Mouse (Mus musculus): ENCODE measurements at regions not wholly inside any gene's neighbourhood (a gene's known extent, or its start where the extent isn't known, plus 50 kb on each side); places are given as distances from the start of the nearest gene placed in this dataset.

- no peaks in the 10 kb centered on the region for H3K9me3 ChIP-seq (ENCODE audit: control insufficient read depth, low read length)
- no peak overlapping the region for H3K4me3 ChIP-seq (replicated peaks; ENCODE audit: low read length)
- no peak overlapping the region for H3K4me2 ChIP-seq (replicated peaks; ENCODE audit: low read depth, low read length, severe bottlenecking)
- no peak for ATAC-seq (ENCODE audit: low FRiP score, low read depth)
- no peaks in the 10 kb centered on the region for H3K27me3 ChIP-seq (ENCODE audit: control insufficient read depth, insufficient read depth, low read length)
- DNase-seq (ENCODE audit: low spot score), result no peak
- no peak overlapping the region for H3K9ac ChIP-seq (ENCODE audit: low read depth, low read length, severe bottlenecking)
- no peaks in the 10 kb centered on the region for H3K36me3 ChIP-seq (ENCODE audit: control insufficient read depth, insufficient read depth, low read length)
- no peaks in the 10 kb centered on the region for H3K4me1 ChIP-seq (ENCODE audit: control insufficient read depth, insufficient read depth, low read length)
- 87% methylated on average over 4 of the region's 4 CpGs for WGBS
- H3K27ac ChIP-seq (replicated peaks; ENCODE audit: low read depth, low read length), result no peak overlapping the region
- TF ChIP-seq POLR2A (IDR thresholded peaks at IDR 0.05; ENCODE audit: borderline replicate concordance, extremely low read depth, insufficient read depth, insufficient read length), result no peak
Measured at GRCm38 (mm10) chr11:20939644-20940043, 108.8 kb upstream of the Lgalsl start.

- Histone ChIP-seq H3K9ac (ENCODE audit: low read depth, low read length, severe bottlenecking) (no peak overlapping the region), H3K4me1 (ENCODE audit: control insufficient read depth, insufficient read depth, low read length) (no peaks in the 10 kb centered on the region), H3K36me3 (ENCODE audit: control insufficient read depth, insufficient read depth, low read length) (no peaks in the 10 kb centered on the region), H3K27me3 (ENCODE audit: control insufficient read depth, insufficient read depth, low read length) (no peaks in the 10 kb centered on the region), H3K9me3 (ENCODE audit: control insufficient read depth, low read length) (no peaks in the 10 kb centered on the region), H3K27ac (replicated peaks; ENCODE audit: low read depth, low read length) (no peak overlapping the region), H3K4me2 (replicated peaks; ENCODE audit: low read depth, low read length, severe bottlenecking) (no peak overlapping the region), H3K4me3 (replicated peaks; ENCODE audit: low read length) (no peak overlapping the region)
- DNase-seq (ENCODE audit: low spot score) (no peak), ATAC-seq (ENCODE audit: low FRiP score, low read depth) (no peak)
- WGBS, result 68% methylated on average over 4 of the region's 4 CpGs
- no peak for TF ChIP-seq POLR2A (IDR thresholded peaks at IDR 0.05; ENCODE audit: borderline replicate concordance, extremely low read depth, insufficient read depth, insufficient read length)
Measured at GRCm38 (mm10) chr11:20941546-20941945, 110.7 kb upstream of the Lgalsl start.

GRCm38 (mm10) chr11:20955561-20955960, 124.7 kb upstream of the Lgalsl start:
- DNase-seq (ENCODE audit: low spot score) (no peak), ATAC-seq (ENCODE audit: low FRiP score, low read depth) (no peak)
- no peak overlapping the region for H3K4me3 ChIP-seq (replicated peaks; ENCODE audit: low read length)
- no peak overlapping the region for H3K9ac ChIP-seq (ENCODE audit: low read depth, low read length, severe bottlenecking)
- 59% methylated on average over 8 of the region's 8 CpGs for WGBS
- H3K36me3 ChIP-seq (ENCODE audit: control insufficient read depth, insufficient read depth, low read length), result no peaks in the 10 kb centered on the region
- H3K4me2 ChIP-seq (replicated peaks; ENCODE audit: low read depth, low read length, severe bottlenecking), result no peak overlapping the region
- no peak for TF ChIP-seq POLR2A (IDR thresholded peaks at IDR 0.05; ENCODE audit: borderline replicate concordance, extremely low read depth, insufficient read depth, insufficient read length)
- peaks cover 17% of the 10 kb centered on the region for H3K4me1 ChIP-seq (ENCODE audit: control insufficient read depth, insufficient read depth, low read length)
- no peak overlapping the region for H3K27ac ChIP-seq (replicated peaks; ENCODE audit: low read depth, low read length)
- H3K27me3 ChIP-seq (ENCODE audit: control insufficient read depth, insufficient read depth, low read length), result no peaks in the 10 kb centered on the region
- no peaks in the 10 kb centered on the region for H3K9me3 ChIP-seq (ENCODE audit: control insufficient read depth, low read length)

- H3K9ac ChIP-seq (ENCODE audit: low read depth, low read length, severe bottlenecking), result no peak overlapping the region
- H3K4me2 ChIP-seq (replicated peaks; ENCODE audit: low read depth, low read length, severe bottlenecking), result no peak overlapping the region
- ATAC-seq (ENCODE audit: low FRiP score, low read depth) (no peak), DNase-seq (ENCODE audit: low spot score) (no peak)
- no peak for TF ChIP-seq POLR2A (IDR thresholded peaks at IDR 0.05; ENCODE audit: borderline replicate concordance, extremely low read depth, insufficient read depth, insufficient read length)
- H3K27me3 ChIP-seq (ENCODE audit: control insufficient read depth, insufficient read depth, low read length), result no peaks in the 10 kb centered on the region
- H3K9me3 ChIP-seq (ENCODE audit: control insufficient read depth, low read length), result no peaks in the 10 kb centered on the region
- WGBS, result 59% methylated on average over 2 of the region's 2 CpGs
- peaks cover 17% of the 10 kb centered on the region for H3K4me1 ChIP-seq (ENCODE audit: control insufficient read depth, insufficient read depth, low read length)
- H3K27ac ChIP-seq (replicated peaks; ENCODE audit: low read depth, low read length), result no peak overlapping the region
- no peak overlapping the region for H3K4me3 ChIP-seq (replicated peaks; ENCODE audit: low read length)
- H3K36me3 ChIP-seq (ENCODE audit: control insufficient read depth, insufficient read depth, low read length), result no peaks in the 10 kb centered on the region
Measured at GRCm38 (mm10) chr11:20957766-20958165, 126.9 kb upstream of the Lgalsl start.

- no peaks in the 10 kb centered on the region for H3K9me3 ChIP-seq (ENCODE audit: control insufficient read depth, low read length)
- DNase-seq (ENCODE audit: low spot score) (no peak), ATAC-seq (ENCODE audit: low FRiP score, low read depth) (no peak)
- H3K9ac ChIP-seq (ENCODE audit: low read depth, low read length, severe bottlenecking), result no peak overlapping the region
- 8% methylated on average over 5 of the region's 5 CpGs for WGBS
- H3K4me3 ChIP-seq (replicated peaks; ENCODE audit: low read length), result no peak overlapping the region
- no peak overlapping the region for H3K4me2 ChIP-seq (replicated peaks; ENCODE audit: low read depth, low read length, severe bottlenecking)
- no peaks in the 10 kb centered on the region for H3K27me3 ChIP-seq (ENCODE audit: control insufficient read depth, insufficient read depth, low read length)
- H3K27ac ChIP-seq (replicated peaks; ENCODE audit: low read depth, low read length), result no peak overlapping the region
- no peaks in the 10 kb centered on the region for H3K36me3 ChIP-seq (ENCODE audit: control insufficient read depth, insufficient read depth, low read length)
- TF ChIP-seq POLR2A (IDR thresholded peaks at IDR 0.05; ENCODE audit: borderline replicate concordance, extremely low read depth, insufficient read depth, insufficient read length), result no peak
- peaks cover 17% of the 10 kb centered on the region for H3K4me1 ChIP-seq (ENCODE audit: control insufficient read depth, insufficient read depth, low read length)
Measured at GRCm38 (mm10) chr11:20958233-20958632, 127.4 kb upstream of the Lgalsl start.

- no peak overlapping the region for H3K9ac ChIP-seq (ENCODE audit: low read depth, low read length, severe bottlenecking)
- no peaks in the 10 kb centered on the region for H3K36me3 ChIP-seq (ENCODE audit: control insufficient read depth, insufficient read depth, low read length)
- no peak overlapping the region for H3K4me2 ChIP-seq (replicated peaks; ENCODE audit: low read depth, low read length, severe bottlenecking)
- DNase-seq (ENCODE audit: low spot score) (no peak), ATAC-seq (ENCODE audit: low FRiP score, low read depth) (no peak)
- no peaks in the 10 kb centered on the region for H3K9me3 ChIP-seq (ENCODE audit: control insufficient read depth, low read length)
- no peak for TF ChIP-seq POLR2A (IDR thresholded peaks at IDR 0.05; ENCODE audit: borderline replicate concordance, extremely low read depth, insufficient read depth, insufficient read length)
- H3K4me3 ChIP-seq (replicated peaks; ENCODE audit: low read length), result no peak overlapping the region
- H3K27me3 ChIP-seq (ENCODE audit: control insufficient read depth, insufficient read depth, low read length), result no peaks in the 10 kb centered on the region
- H3K27ac ChIP-seq (replicated peaks; ENCODE audit: low read depth, low read length), result no peak overlapping the region
- 84% methylated on average over 2 of the region's 2 CpGs for WGBS
- H3K4me1 ChIP-seq (ENCODE audit: control insufficient read depth, insufficient read depth, low read length), result peaks cover 15% of the 10 kb centered on the region
Measured at GRCm38 (mm10) chr11:20960066-20960465, 129.2 kb upstream of the Lgalsl start.

All from limb, embryonic 14.5 days (tissue).